Mouse (Mus musculus) hindbrain, embryonic 16.5 days (tissue): Measurements from ENCODE around the gene Cabin1. TPM values are rescaled to one million over a fixed set of nuclear protein-coding genes. Genes with fewer than 3 reads are reported as not detected.
"Not testable (repeated sequence)": the region's sequence is repeated elsewhere in the genome, so short reads cannot be mapped to it uniquely, and the experiment has no call there.

ENCODE experiments used
- ATAC-seq: fragments of 200-750 bp; cut with Nextera tagmentation; 2 replicates; pipeline ENCODE4 v1.8.0; 2017; ENCODE audit warnings: moderate TSS enrichment, moderate library complexity
- H3K27ac ChIP-seq: fragments of 300-500 bp; sonication (generic); 2 replicates; pipeline ENCODE4 v1.5.1; 2014; ENCODE audit warnings: low read depth, mild to moderate bottlenecking, control low read depth, low read length, moderate library complexity
- H3K27me3 ChIP-seq: fragments of 300-500 bp; sonication (generic); replicated peaks from 2 replicates; pipeline ENCODE4 v1.6.1; 2014; ENCODE audit warnings: low read length; ENCODE audit not compliant: control insufficient read depth, insufficient read depth
- H3K36me3 ChIP-seq: fragments of 300-500 bp; sonication (generic); 2 replicates; pipeline ENCODE4 v1.6.1; 2014; ENCODE audit warnings: mild to moderate bottlenecking, low read length, moderate library complexity, mixed read lengths; ENCODE audit not compliant: control insufficient read depth, insufficient read depth
- H3K4me1 ChIP-seq: fragments of 300-500 bp; sonication (generic); 2 replicates; pipeline ENCODE4 v1.6.1; 2014; ENCODE audit warnings: low read depth, low read length; ENCODE audit not compliant: control insufficient read depth, insufficient read depth
- H3K4me2 ChIP-seq: fragments of 300-500 bp; sonication (generic); 2 replicates; pipeline ENCODE4 v1.6.1; 2014; ENCODE audit warnings: mild to moderate bottlenecking, low read length, control low read depth, moderate library complexity
- H3K4me3 ChIP-seq: fragments of 300-500 bp; sonication (generic); 2 replicates; pipeline ENCODE4 v1.5.1; 2014; ENCODE audit warnings: mild to moderate bottlenecking, low read length, control low read depth, moderate library complexity
- H3K9ac ChIP-seq: fragments of 300-500 bp; sonication (generic); 2 replicates; pipeline ENCODE4 v1.6.1; 2014; ENCODE audit warnings: low read depth, mild to moderate bottlenecking, control low read depth, low read length, moderate library complexity
- H3K9me3 ChIP-seq: fragments of 300-500 bp; sonication (generic); 2 replicates; pipeline ENCODE4 v1.6.1; 2014; ENCODE audit warnings: mild to moderate bottlenecking, low read length, moderate library complexity; ENCODE audit not compliant: control insufficient read depth
- WGBS: fragments of 180-500 bp; shearing (Covaris S2); extraction: QIAGEN DNeasy Blood & Tissue Kit; methylation state at CpG from one replicate; pipeline ENCODE4 v1.1.7; 2014; 5-methylcytosine and 5-hydroxymethylcytosine counted together
- polyA plus RNA-seq: library from polyadenylated mRNA; unstranded; fragments of >200 nt; fragmentation: Nextera tagmentation; extraction: Ambion mirVana; gene quantifications from 2 replicates; pipeline ENCODE4 v1.2.1, GENCODE M21; 2015

The Cabin1 gene
- polyA plus RNA-seq, 1 experiment from 2014 or later, result 30.9 TPM

- Histone ChIP-seq H3K36me3 (no peaks in the 10 kb centered on the region), H3K4me3 (no peak overlapping the region)
- no peak for ATAC-seq
These were observed 10.0 kb upstream of the Cabin1 start for GRCm38 (mm10) chr10:75774102-75774501.

GRCm38 (mm10) chr10:75772795-75773664 lies 8.9 kb upstream of the Cabin1 start, which contains the start of gene Ddt:
TSS of gene Ddt (minus strand) at chr10:75773414.
- Histone ChIP-seq H3K4me3 (peak within 1 kb of the TSS; percentile 70), H3K27ac (peak within 1 kb of the TSS; percentile 58; the same call in 1 of the 2 replicates), H3K27me3 (no peaks in the 10 kb centered on the region), H3K9ac (peak within 1 kb of the TSS; percentile 76), H3K4me1 (peaks cover 7% of the 10 kb centered on the region), H3K4me2 (peak within 1 kb of the TSS; percentile 98), H3K9me3 (no peaks in the 10 kb centered on the region), H3K36me3 (no peaks in the 10 kb centered on the region)
- WGBS, result under 1% methylated on average over 46 of the region's 47 CpGs
- peak; percentile 98 for ATAC-seq

More at GRCm38 (mm10) chr10:75774102-75774501, 10.0 kb upstream of the Cabin1 start:
- Histone ChIP-seq H3K4me2 (no peak overlapping the region), H3K9ac (no peak overlapping the region), H3K4me1 (peaks cover 7% of the 10 kb centered on the region), H3K27ac (no peak overlapping the region), H3K9me3 (no peaks in the 10 kb centered on the region), H3K27me3 (peaks cover under 1% of the 10 kb centered on the region; the same call in 1 of the 2 replicates)
- 95% methylated on average over 5 of the region's 5 CpGs for WGBS

DNA sequence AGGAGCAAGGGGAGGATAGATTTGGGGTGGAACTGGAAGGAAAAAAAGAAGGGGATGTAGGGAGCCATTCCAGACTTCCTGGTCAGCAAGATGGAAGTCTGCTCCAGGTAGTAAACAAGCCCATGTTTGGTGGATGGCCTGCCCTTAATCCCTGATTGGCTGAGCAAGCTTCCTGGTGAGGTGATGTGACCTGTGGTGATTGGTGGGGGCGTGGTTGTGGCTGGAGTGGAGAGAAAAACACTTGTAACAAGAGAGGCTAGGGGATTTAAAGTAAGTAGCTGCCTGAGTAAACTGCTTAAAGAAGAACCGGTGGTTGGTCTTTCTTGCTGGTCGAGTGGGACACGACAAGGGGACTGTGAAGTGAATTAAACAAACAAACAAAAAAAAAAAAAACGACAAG lies 3.6 kb upstream of the Cabin1 start:
- H3K27ac ChIP-seq, H3K4me3 ChIP-seq, H3K4me2 ChIP-seq, H3K36me3 ChIP-seq, H3K9ac ChIP-seq, ATAC-seq, H3K9me3 ChIP-seq, H3K27me3 ChIP-seq: not testable (repeated sequence)
- H3K4me1 ChIP-seq, result peaks cover 15% of the 10 kb centered on the region
- WGBS, result 37% methylated on average over 5 of the region's 5 CpGs

- ATAC-seq, result no peak
- no peaks in the 10 kb centered on the region for H3K27me3 ChIP-seq
- H3K9me3 ChIP-seq, result no peaks in the 10 kb centered on the region
- H3K36me3 ChIP-seq, result no peaks in the 10 kb centered on the region
- no peak overlapping the region for H3K9ac ChIP-seq
- H3K27ac ChIP-seq, result no peak overlapping the region
- no peak overlapping the region for H3K4me3 ChIP-seq
- H3K4me1 ChIP-seq, result peaks cover 12% of the 10 kb centered on the region
- no peak overlapping the region for H3K4me2 ChIP-seq
- WGBS, result 87% methylated on average over 6 of the region's 6 CpGs
These were observed 2.7 kb upstream of the Cabin1 start for GRCm38 (mm10) chr10:75766856-75767255.

- peaks cover 12% of the 10 kb centered on the region for H3K4me1 ChIP-seq
- peak; percentile 10; the same call in 1 of the 2 replicates for ATAC-seq
These were observed 655 bp upstream of the Cabin1 start for GRCm38 (mm10) chr10:75764519-75765473.

DNA sequence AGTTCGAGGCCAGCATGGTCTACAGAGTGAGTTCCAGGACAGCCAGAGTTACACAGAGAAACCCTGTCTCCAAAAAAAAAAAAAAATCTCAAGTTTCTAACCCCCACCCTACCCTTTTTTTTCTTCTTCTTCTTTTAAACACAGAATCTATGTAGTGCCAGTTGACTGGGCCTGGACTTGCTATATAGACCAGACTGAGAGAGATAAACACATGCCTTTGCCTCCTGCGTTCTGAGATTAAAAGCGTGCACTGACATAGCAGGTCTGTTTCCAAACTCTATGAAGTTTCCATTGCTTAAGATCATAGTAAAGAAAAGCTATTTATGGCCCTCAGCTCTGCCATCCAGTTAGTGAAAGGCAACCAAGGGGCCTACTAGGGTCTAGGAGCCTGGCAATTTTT lies 1.7 kb downstream of the Cabin1 start:
- 95% methylated on average over 3 of the region's 3 CpGs for WGBS
- Histone ChIP-seq H3K27me3 (no peaks in the 10 kb centered on the region), H3K9ac (no peak overlapping the region), H3K36me3 (no peaks in the 10 kb centered on the region; the same call in 1 of the 2 replicates), H3K4me3 (no peak overlapping the region), H3K4me2 (peak overlapping the region; percentile 1; the same call in 1 of the 2 replicates), H3K9me3 (no peaks in the 10 kb centered on the region), H3K27ac (no peak overlapping the region), H3K4me1 (peaks cover 12% of the 10 kb centered on the region)
- ATAC-seq, result no peak

More at GRCm38 (mm10) chr10:75764519-75765473, 655 bp upstream of the Cabin1 start:
- Histone ChIP-seq H3K27ac (peak overlapping the region; percentile 72), H3K9me3 (no peaks in the 10 kb centered on the region), H3K9ac (peak overlapping the region; percentile 63), H3K4me2 (peak overlapping the region; percentile 66), H3K4me3 (peak overlapping the region; percentile 98), H3K36me3 (no peaks in the 10 kb centered on the region; the same call in 1 of the 2 replicates), H3K27me3 (no peaks in the 10 kb centered on the region)
- WGBS, result 3% methylated on average over 27 of the region's 27 CpGs

GRCm38 (mm10) chr10:75760311-75760710 lies 3.8 kb downstream of the Cabin1 start:
- H3K27ac ChIP-seq, result no peak overlapping the region
- no peak overlapping the region for H3K4me3 ChIP-seq
- peaks cover 12% of the 10 kb centered on the region for H3K4me1 ChIP-seq
- no peak for ATAC-seq
- WGBS, result 99% methylated on average over 3 of the region's 3 CpGs
- no peaks in the 10 kb centered on the region for H3K27me3 ChIP-seq
- H3K36me3 ChIP-seq, result peaks cover 5% of the 10 kb centered on the region
- no peak overlapping the region for H3K4me2 ChIP-seq
- H3K9me3 ChIP-seq, result no peaks in the 10 kb centered on the region
- H3K9ac ChIP-seq, result no peak overlapping the region

GRCm38 (mm10) chr10:75756719-75757118 lies 7.4 kb downstream of the Cabin1 start:
- Histone ChIP-seq H3K9me3 (no peaks in the 10 kb centered on the region), H3K9ac (no peak overlapping the region), H3K27me3 (no peaks in the 10 kb centered on the region), H3K36me3 (peaks cover 24% of the 10 kb centered on the region), H3K4me3 (no peak overlapping the region), H3K27ac (no peak overlapping the region), H3K4me1 (no peaks in the 10 kb centered on the region; the same call in 1 of the 2 replicates), H3K4me2 (no peak overlapping the region)
- ATAC-seq, result no peak
- WGBS, result 94% methylated on average over 11 of the region's 11 CpGs
